Mouse (Mus musculus) bone marrow, adult 2 months (tissue): ENCODE measurements around the gene Sirt6.

ENCODE experiments used
- CTCF ChIP-seq: fragments of 200-500 bp; IDR thresholded peaks from 2 replicates; pipeline ENCODE4 v1.5.1; 2011; ENCODE audit warnings: low read length, control low read depth; ENCODE audit not compliant: control insufficient read depth, insufficient read depth
- POLR2A ChIP-seq: fragments of 200-500 bp; IDR thresholded peaks from 2 replicates; pipeline ENCODE4 v1.6.1; 2011; ENCODE audit warnings: low read depth, mild to moderate bottlenecking, control low read depth, low read length, borderline replicate concordance; ENCODE audit not compliant: control insufficient read depth

DNA sequence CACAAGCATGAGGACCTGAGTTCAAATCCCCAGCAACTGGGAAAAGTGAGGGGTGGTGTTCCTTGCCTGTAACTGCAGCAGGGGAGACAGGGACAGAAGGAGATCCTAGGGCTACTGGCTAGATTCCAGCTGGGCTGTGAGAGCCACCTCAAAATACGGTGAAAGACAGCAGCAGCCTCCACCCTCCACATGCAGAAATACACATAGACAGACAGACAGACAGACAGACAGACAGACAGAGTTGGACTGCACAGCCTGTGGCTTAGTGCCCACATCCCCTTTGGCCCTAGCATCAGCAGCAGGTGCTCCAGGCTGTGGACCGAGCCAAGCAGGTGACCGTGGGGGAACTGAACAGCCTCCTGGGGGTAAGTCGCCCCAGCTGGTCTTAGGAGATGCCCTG, 47.6 kb downstream of the Sirt6 start:
- TF ChIP-seq POLR2A (no peak), CTCF (no peak)
